Mouse (Mus musculus) C3H10T1/2 (cell line): Measurements from ENCODE around the gene Tcaf1. TPM values are rescaled to one million over a fixed set of nuclear protein-coding genes. Genes with fewer than 3 reads are reported as not detected.

Source experiments
- polyA plus RNA-seq, 2 experiments: library from polyadenylated mRNA; unstranded; fragments of >200 nt; fragmentation: generic; extraction: Trizol; gene quantifications; one replicate each; pipeline ENCODE4 v1.2.1; 2012; ENCODE audit warnings: missing spikeins in 2 of 2

Gene Tcaf1
- polyA plus RNA-seq, result 10 to 100 TPM in 1 of 2 experiments, 1 to 10 TPM in 1; 3.7 to 22.2 TPM

GRCm38 (mm10) chr6:42709291-42710211 is at the start of gene Tcaf1:
TSS of gene Tcaf1 (minus strand) at chr6:42710088.

GRCm38 (mm10) chr6:42756104-42756503 is 46.2 kb upstream of the Tcaf1 start, which contains the start of gene Olfr38:
TSS of gene Olfr38 (plus strand) at chr6:42756404.

GRCm38 (mm10) chr6:42739071-42739470 is 29.2 kb upstream of the Tcaf1 start, which contains the start of gene Olfr453:
TSS of gene Olfr453 (plus strand) at chr6:42739371.

GRCm38 (mm10) chr6:42644912-42645549 is 64.9 kb downstream of the Tcaf1 start, which contains the start of gene Tcaf2:
TSS of gene Tcaf2 (minus strand) at chr6:42645254.

Other genes starting within 250 kb of the Tcaf1 start
- gene Olfr458, start 244.9 kb downstream of the Tcaf1 start, polyA plus RNA-seq, result not detected
- gene Olfr457, start 233.8 kb downstream of the Tcaf1 start, polyA plus RNA-seq, result under 1 TPM in 1 of 2 experiments, not detected in 1; 0.04 TPM
- gene Olfr456, start 222.9 kb downstream of the Tcaf1 start, polyA plus RNA-seq, result under 1 TPM in 1 of 2 experiments, not detected in 1; 0.06 TPM
- gene Olfr455, start 162.5 kb downstream of the Tcaf1 start, polyA plus RNA-seq, result not detected
- gene Tcaf3, start 112.4 kb downstream of the Tcaf1 start, polyA plus RNA-seq, result under 1 TPM in 1 of 2 experiments, not detected in 1; 0.04 TPM
- gene Tcaf2, start 64.8 kb downstream of the Tcaf1 start, polyA plus RNA-seq, result 1 to 10 TPM in 1 of 2 experiments, under 1 TPM in 1; 0.14 to 1.3 TPM
- gene Olfr453, start 29.3 kb upstream of the Tcaf1 start, polyA plus RNA-seq, result not detected
- not detected for gene Olfr38, start 46.3 kb upstream of the Tcaf1 start, polyA plus RNA-seq
- not detected for gene Olfr452, start 75.0 kb upstream of the Tcaf1 start, polyA plus RNA-seq
- not detected for gene Olfr450, start 101.9 kb upstream of the Tcaf1 start, polyA plus RNA-seq
- gene Olfr449, start 124.3 kb upstream of the Tcaf1 start, polyA plus RNA-seq, result not detected
- not detected for gene Olfr448, start 180.4 kb upstream of the Tcaf1 start, polyA plus RNA-seq
- not detected for gene Olfr447, start 198.8 kb upstream of the Tcaf1 start, polyA plus RNA-seq
- not detected for gene Olfr446, start 211.3 kb upstream of the Tcaf1 start, polyA plus RNA-seq
- not detected for gene Olfr444, start 239.0 kb upstream of the Tcaf1 start, polyA plus RNA-seq